Mouse (Mus musculus) monocyte, adult 59 days (primary cell): ENCODE measurements around the gene Mcoln1. TPM values are rescaled to one million over a fixed set of nuclear protein-coding genes. Genes with fewer than 3 reads are reported as not detected.

Experiments used
- total RNA-seq, 2 experiments: library from RNA; stranded (reverse); gene quantifications; one replicate each; pipeline ENCODE4 v1.2.4; 2023

Gene Mcoln1
- total RNA-seq, result 10 to 100 TPM; 65.5 to 69.3 TPM

DNA sequence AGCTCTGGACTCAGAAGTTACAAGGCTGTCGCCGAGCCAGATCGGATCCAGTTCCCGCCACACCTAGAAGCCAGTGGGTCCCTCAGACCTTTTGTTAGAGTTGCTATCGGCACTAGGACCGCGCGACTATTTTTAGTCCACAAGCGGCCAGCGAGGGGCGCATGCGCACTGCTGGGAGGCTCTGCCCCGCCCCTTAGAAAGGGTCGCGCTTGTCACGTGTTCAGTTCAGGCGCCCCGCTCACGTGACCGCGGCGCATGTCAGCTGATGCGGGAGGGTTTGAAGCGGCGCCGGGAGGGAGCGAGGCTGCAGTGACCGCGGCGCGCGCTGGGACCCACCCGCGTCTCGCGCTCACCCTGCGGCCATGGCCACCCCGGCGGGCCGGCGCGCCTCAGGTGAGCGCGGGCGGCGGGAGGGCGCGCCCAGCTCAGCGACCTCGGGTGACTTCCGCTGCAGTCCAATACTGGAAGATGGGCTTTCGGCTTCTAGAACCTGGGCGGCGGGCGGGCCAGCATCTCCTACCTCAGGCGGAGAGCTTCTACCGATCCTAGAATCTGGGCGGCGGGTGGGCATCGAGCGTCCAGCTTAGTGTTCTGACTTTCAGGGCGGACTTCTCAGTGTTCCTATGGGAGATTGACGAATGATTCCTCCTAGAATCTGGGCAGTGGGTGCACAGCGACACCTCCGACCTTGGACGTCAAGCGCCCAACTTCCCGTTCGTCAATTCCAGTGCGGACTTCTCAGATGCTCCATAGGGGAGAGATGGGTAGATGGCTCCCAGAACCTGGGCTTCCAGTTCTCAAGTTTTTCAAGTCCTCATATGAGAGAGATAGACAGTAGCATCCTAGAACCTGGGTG lies at the start of gene Mcoln1:
Gene Mcoln1, plus strand, starts transcription at position 223 of the 856 bp plus-strand sequence.

DNA sequence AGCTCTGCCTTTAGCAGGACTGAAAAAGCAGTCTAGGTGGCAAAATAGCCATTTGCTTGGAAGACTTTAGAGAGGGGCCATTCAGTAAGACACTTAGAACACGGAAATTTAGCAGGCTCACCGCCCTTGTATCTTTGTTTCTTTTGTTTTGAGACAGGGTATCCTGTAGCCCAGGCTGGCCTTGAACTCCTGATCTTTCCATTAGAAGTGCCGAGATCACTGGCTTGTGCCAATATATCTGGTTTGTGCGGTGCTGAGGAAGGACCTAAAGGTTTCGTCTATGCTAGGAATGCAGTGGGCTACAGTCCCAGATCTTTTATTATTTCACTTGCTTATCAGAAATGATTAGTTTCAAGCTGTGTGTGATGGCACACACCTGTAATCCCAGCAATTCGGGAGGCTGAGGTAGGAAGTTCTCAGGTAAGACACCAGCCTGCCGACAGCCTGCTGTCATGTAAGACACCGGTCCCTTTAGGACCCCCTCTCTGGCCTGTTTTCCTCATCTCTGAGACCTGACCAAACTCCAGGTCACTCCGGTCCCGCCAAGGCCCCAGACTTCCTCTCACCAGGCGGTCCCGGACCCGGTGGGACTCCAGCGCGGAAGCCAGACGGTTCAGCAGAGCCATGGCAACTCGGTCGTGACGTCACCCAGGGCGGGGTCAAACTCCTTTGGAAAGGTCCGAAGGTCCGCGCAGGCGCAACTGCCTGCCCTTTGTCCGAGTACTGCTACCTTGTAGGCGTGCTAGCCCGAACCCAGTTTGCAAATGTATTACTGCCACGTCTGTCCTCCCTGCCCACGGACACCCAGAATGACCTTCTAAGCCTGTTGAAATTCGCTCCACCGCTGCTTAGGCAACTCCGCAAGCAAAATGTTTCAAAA lies 33.0 kb upstream of the Mcoln1 start, which contains the start of gene Pex11g:
Gene Pex11g, minus strand, starts transcription at position 675 of the 880 bp plus-strand sequence.

DNA sequence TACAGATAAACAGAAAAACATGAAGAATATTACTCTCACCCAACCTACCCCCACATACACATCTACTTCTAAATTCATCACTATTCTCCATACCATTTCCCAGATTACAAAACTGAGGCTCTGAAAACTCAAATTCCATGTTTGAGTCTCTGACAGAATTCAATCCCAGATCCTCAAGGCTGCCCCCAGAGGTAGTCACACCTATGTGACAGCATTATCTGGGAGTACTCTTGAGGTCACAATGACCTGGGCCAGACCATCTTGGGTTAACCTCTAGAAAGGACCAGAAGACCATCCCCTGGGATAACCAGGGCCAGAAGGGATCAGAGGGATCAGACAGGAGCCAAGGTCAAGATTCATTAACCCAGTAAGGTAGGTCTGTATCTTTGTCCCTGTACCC lies 29.7 kb upstream of the Mcoln1 start, which contains the start of gene Tex45:
Gene Tex45, plus strand, starts transcription at position 301 of the 400 bp plus-strand sequence.

DNA sequence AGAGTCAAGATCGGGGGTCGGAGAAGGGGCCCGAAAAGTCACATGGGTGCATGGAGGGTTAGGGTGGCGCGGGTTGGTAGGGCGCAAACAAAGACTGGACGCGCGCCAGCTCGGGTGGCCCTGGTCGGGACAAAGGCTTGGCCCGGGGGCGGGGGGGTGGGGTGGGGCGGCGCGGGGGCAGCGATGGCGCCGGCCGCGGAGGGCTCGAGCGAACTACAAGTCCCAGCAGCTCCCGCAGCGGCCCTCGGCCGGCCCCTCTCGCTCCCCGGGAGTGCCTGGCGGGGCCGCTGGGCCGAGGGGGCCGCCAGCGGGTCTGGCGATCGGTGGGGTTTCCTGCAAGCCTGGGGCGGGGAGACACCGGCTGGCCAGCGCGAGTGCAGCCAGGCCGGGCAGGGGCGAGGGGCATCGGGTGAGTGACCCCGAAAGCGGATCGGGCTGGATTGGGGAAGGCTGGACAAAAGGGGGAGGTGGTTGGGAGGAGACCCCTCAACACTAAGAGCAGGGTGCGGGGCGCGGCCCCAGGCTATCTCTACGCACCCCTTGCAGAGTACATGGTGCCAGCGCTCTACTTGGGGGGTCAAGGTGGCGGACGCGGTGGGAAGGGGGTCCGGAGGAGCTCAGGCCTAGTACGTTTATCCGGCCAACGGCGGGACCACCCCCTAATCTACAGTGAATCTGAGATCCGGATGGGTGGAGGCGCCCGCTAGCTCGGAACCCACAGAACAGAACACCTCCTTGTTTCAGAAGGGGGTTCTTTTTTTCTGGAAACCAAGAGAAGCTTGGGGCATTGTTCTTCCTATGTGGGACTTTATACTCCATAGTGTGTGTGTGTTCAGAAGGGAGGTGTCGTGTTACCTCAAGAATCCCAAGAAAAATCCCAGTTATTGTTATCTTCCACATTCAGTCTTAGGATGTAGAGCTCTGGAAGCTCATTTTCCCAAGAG lies 7.1 kb upstream of the Mcoln1 start, which contains the start of gene Zfp358:
Gene Zfp358, plus strand, starts transcription at position 238 of the 944 bp plus-strand sequence.

DNA sequence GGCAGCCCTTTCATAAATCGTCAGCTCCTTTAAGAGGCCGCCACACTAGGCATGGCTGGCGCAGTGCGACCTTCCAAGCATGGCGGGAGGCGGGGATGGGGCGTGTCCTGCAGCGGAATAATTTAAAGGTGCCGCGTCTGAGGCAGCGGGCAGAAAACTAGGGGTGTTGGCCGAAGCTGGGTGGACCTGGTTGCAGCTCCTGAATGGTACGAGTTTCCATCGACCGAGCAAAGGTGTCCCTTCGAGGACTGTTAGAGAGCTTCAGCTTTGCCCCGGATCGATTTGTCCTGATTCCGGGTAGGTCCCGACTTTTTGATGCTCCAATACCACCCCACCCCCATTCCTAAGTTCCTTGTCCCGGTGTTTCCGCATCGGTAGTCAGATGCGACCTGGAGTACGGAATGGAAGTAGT lies 15.0 kb downstream of the Mcoln1 start, which contains the start of gene Pnpla6:
Gene Pnpla6, plus strand, starts transcription at position 125 of the 412 bp plus-strand sequence.

Other genes starting within 250 kb of the Mcoln1 start
- gene Insr, start 220.8 kb upstream of the Mcoln1 start, total RNA-seq, result 10 to 100 TPM; 69.7 to 71.7 TPM
- 10 to 100 TPM; 64.5 to 66.6 TPM for gene A430078G23Rik, start 147.0 kb upstream of the Mcoln1 start, total RNA-seq
- 10 to 100 TPM; 79.7 to 86.1 TPM for gene Arhgef18, start 107.5 kb upstream of the Mcoln1 start, total RNA-seq
- gene Pex11g, start 32.8 kb upstream of the Mcoln1 start, total RNA-seq, result 1 to 10 TPM in 1 of 2 experiments, under 1 TPM in 1; 0.81 to 1.1 TPM
- gene Tex45, start 29.6 kb upstream of the Mcoln1 start, total RNA-seq, result under 1 TPM; 0.63 to 0.70 TPM
- gene Zfp358, start 7.3 kb upstream of the Mcoln1 start, total RNA-seq, result 1 to 10 TPM; 8.4 to 8.7 TPM
- 10 to 100 TPM; 42.9 to 43.1 TPM for gene Pnpla6, start 14.9 kb downstream of the Mcoln1 start, total RNA-seq
- gene C330021F23Rik, start 67.5 kb downstream of the Mcoln1 start, total RNA-seq, result not detected
- not detected for gene Camsap3, start 86.8 kb downstream of the Mcoln1 start, total RNA-seq
- 10 to 100 TPM; 61.5 to 63.3 TPM for gene Xab2, start 120.9 kb downstream of the Mcoln1 start, total RNA-seq
- gene Pet100, start 121.1 kb downstream of the Mcoln1 start, total RNA-seq, result 10 to 100 TPM; 79.3 to 83.8 TPM
- gene Pcp2, start 125.1 kb downstream of the Mcoln1 start, total RNA-seq, result not detected
- 100 to 1,000 TPM; 245 to 265 TPM for gene Stxbp2, start 130.5 kb downstream of the Mcoln1 start, total RNA-seq
- gene Retn, start 155.3 kb downstream of the Mcoln1 start, total RNA-seq, result not detected
- gene Mcemp1, start 165.3 kb downstream of the Mcoln1 start, total RNA-seq, result 10 to 100 TPM; 86.1 to 99.6 TPM
- 1 to 10 TPM; 3.6 to 6.1 TPM for gene Fcor, start 171.9 kb downstream of the Mcoln1 start, total RNA-seq
- gene Trappc5, start 175.8 kb downstream of the Mcoln1 start, total RNA-seq, result 10 to 100 TPM; 17.4 to 18.4 TPM
- 1 to 10 TPM in 1 of 2 experiments, under 1 TPM in 1; 0.61 to 1.9 TPM for gene Fcer2a, start 193.7 kb downstream of the Mcoln1 start, total RNA-seq
- 1 to 10 TPM in 1 of 2 experiments, under 1 TPM in 1; 0.79 to 1.0 TPM for gene Clec4g, start 220.2 kb downstream of the Mcoln1 start, total RNA-seq
- gene Cd209a, start 248.5 kb downstream of the Mcoln1 start, total RNA-seq, result 100 to 1,000 TPM in 1 of 2 experiments, 10 to 100 TPM in 1; 87.7 to 109 TPM